Mouse (Mus musculus): Measurements from ENCODE around the gene Prdm1. TPM values are rescaled to one million over a fixed set of nuclear protein-coding genes. Genes with fewer than 3 reads are reported as not detected.

Gene Prdm1
- polyA plus RNA-seq, 1 experiment from 2014 or later = 2.0 TPM

DNA sequence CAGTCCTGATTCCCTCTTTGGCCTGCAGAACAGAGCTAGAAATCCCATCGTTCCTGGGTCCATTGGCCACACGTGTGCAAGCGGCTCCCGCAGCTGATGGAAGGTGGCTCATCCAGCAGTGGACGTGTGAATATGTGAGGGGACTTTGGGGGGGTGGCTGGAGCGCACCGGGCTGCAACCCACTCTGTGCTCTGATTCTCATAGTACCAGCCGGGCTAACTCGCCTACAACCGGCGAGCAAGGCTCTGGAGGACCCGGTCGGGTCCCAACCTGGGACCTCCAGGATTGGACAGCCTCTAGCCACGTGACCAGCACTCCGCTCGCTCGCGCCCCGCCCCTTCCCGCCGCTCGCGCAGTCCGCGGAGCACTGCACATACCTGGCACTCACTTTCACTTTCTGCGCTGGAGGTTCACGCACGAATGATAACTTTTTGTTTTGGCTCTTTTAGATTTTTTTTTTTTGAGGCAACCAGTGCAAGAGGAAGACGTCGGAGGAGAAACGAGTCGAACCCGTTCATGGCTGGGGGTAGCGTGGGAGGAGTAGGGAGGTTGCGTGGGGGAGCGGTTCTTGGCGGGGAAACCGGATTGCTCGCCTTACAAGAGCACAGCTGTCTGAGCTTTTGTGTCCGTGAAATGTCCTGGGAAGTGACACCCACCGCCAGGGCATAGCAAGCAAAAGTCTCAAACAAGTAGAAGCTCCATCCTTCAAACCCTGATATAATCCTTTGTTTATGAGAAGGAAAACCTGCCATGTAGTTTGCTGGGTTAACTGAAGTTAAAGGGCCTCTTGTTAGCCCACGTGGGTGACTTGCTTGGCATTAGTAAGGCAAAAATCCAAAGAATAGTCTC lies 1.1 kb upstream of the Prdm1 start:
- peaks cover 51% of the 10 kb centered on the region for H3K27me3 ChIP-seq (ENCODE audit: control insufficient read depth, insufficient read depth, low read length)
- H3K9me3 ChIP-seq (ENCODE audit: control insufficient read depth, low read length) = no peaks in the 10 kb centered on the region
- H3K4me3 ChIP-seq (ENCODE audit: low read length) = peak overlapping the region; percentile 60
- H3K9ac ChIP-seq (ENCODE audit: low read depth, low read length) = peak overlapping the region; percentile 55
- H3K36me3 ChIP-seq (ENCODE audit: control insufficient read depth, insufficient read depth, low read length) = no peaks in the 10 kb centered on the region
- peak overlapping the region; percentile 84 for H3K4me2 ChIP-seq (replicated peaks; ENCODE audit: low read depth, low read length)
- peaks cover 5% of the 10 kb centered on the region; the same call in 1 of the 2 replicates for H3K4me1 ChIP-seq (ENCODE audit: control insufficient read depth, insufficient read depth, low read length)
- no peak overlapping the region for H3K27ac ChIP-seq (ENCODE audit: low read depth, low read length)
- peak; percentile 98 for ATAC-seq (ENCODE audit: low FRiP score, low TSS enrichment)
- WGBS = under 1% methylated on average over 42 of the region's 42 CpGs

DNA sequence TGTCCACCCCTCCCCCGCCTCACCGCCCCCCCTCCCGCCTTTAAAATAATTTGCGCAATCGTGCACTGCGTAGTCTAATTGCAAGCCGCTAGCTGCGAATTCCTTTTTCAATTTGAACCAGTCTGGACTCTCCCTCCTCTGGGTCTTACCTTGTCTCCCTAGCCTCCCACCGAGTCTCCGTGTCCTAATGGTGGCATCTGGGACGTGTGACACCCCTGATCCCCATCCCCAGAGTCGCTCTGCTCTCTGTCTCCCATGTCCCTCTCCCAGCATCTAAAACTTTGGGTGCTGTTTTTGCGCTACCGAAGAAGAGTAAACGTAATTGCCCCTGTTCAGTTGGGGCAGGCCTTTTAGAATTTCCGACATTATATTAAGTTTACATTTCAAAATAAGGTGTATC lies 650 bp downstream of the Prdm1 start:
- H3K4me3 ChIP-seq (ENCODE audit: low read length) = peak overlapping the region; percentile 26; the same call in 1 of the 2 replicates
- H3K9me3 ChIP-seq (ENCODE audit: control insufficient read depth, low read length) = no peaks in the 10 kb centered on the region
- peaks cover 46% of the 10 kb centered on the region for H3K27me3 ChIP-seq (ENCODE audit: control insufficient read depth, insufficient read depth, low read length)
- peaks cover 5% of the 10 kb centered on the region; the same call in 1 of the 2 replicates for H3K4me1 ChIP-seq (ENCODE audit: control insufficient read depth, insufficient read depth, low read length)
- no peak overlapping the region for H3K9ac ChIP-seq (ENCODE audit: low read depth, low read length)
- H3K27ac ChIP-seq (ENCODE audit: low read depth, low read length) = no peak overlapping the region
- ATAC-seq (ENCODE audit: low FRiP score, low TSS enrichment) = no peak
- peak overlapping the region; percentile 38 for H3K4me2 ChIP-seq (replicated peaks; ENCODE audit: low read depth, low read length)
- 2% methylated on average over 16 of the region's 16 CpGs for WGBS
- no peaks in the 10 kb centered on the region for H3K36me3 ChIP-seq (ENCODE audit: control insufficient read depth, insufficient read depth, low read length)

DNA sequence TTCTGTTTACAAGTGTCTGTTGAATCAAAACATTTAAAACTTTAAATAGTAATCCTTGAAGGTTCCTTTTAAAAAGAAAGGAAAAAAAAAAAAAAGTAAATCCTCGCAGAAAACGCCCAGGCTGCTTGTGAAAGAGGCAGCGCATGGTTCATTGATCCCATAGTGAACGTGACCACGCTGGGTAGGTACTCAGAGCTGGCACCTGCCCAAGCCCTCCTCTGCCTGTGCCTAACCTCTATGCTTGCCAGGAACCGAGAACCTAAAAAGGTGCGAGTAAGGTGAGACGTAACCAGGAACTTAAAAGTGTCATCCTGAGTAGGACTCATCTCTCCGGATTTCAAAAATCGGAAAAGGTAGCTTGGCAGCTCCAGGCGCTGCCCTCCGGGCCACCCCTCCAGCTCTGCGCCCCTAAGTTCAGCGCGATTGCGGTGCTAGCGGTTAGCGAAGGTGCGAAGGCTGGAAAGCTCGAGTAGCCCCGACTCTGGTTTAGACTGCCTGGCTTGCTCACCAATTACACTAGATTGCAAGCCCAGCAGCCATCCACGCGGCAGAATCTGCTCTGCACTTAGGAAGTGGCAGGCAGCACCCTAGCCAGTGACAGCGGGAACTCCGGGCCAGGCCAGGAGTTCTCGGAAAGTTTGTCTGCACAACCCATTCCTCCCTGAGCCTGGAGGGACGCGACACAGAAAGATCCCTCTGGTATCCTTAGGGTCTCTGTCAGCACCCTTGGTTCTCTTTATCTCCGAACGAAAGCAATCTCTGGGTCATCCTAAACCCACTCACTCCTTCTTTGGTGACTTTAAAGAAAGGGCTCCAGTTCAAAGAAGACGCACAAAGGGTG lies 1.3 kb downstream of the Prdm1 start:
- Histone ChIP-seq H3K9ac (ENCODE audit: low read depth, low read length) (0 out of 2 replicates have a peak overlapping the region, but pooled peaks have one; percentile 0), H3K4me2 (replicated peaks; ENCODE audit: low read depth, low read length) (peak overlapping the region; percentile 38), H3K4me3 (ENCODE audit: low read length) (peak overlapping the region; percentile 26), H3K27me3 (ENCODE audit: control insufficient read depth, insufficient read depth, low read length) (peaks cover 41% of the 10 kb centered on the region), H3K36me3 (ENCODE audit: control insufficient read depth, insufficient read depth, low read length) (no peaks in the 10 kb centered on the region), H3K9me3 (ENCODE audit: control insufficient read depth, low read length) (no peaks in the 10 kb centered on the region), H3K4me1 (ENCODE audit: control insufficient read depth, insufficient read depth, low read length) (peaks cover 5% of the 10 kb centered on the region; the same call in 1 of the 2 replicates), H3K27ac (ENCODE audit: low read depth, low read length) (no peak overlapping the region)
- ATAC-seq (ENCODE audit: low FRiP score, low TSS enrichment) = peak; percentile 26; the same call in 1 of the 2 replicates
- WGBS = 2% methylated on average over 31 of the region's 31 CpGs

DNA sequence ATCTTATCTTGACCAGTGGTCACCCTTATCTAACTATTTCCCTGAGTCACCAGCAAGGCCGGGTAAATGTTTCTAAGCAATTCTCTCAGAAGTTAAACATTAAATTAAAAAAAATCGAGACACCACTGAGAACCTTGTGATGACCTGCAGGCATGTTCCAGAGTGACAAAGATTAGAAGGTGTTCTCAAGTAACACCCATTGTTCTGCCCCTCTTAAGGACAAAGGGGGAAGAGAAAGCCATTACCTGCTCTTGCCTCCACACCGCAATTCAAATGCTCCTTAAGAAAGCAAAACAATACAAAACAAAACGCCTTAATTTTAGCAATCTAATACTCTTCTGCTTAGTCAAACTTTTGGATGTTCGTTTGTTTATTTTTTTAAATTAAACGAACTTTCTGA lies 8.1 kb downstream of the Prdm1 start:
- H3K9ac ChIP-seq (ENCODE audit: low read depth, low read length) = no peak overlapping the region
- H3K27ac ChIP-seq (ENCODE audit: low read depth, low read length) = no peak overlapping the region
- no peak for ATAC-seq (ENCODE audit: low FRiP score, low TSS enrichment)
- peaks cover 9% of the 10 kb centered on the region; the same call in 1 of the 2 replicates for H3K27me3 ChIP-seq (ENCODE audit: control insufficient read depth, insufficient read depth, low read length)
- H3K4me2 ChIP-seq (replicated peaks; ENCODE audit: low read depth, low read length) = no peak overlapping the region
- H3K4me3 ChIP-seq (ENCODE audit: low read length) = no peak overlapping the region
- H3K9me3 ChIP-seq (ENCODE audit: control insufficient read depth, low read length) = no peaks in the 10 kb centered on the region
- H3K36me3 ChIP-seq (ENCODE audit: control insufficient read depth, insufficient read depth, low read length) = no peaks in the 10 kb centered on the region
- H3K4me1 ChIP-seq (ENCODE audit: control insufficient read depth, insufficient read depth, low read length) = no peaks in the 10 kb centered on the region
- WGBS = 47% methylated on average over 6 of the region's 6 CpGs

DNA sequence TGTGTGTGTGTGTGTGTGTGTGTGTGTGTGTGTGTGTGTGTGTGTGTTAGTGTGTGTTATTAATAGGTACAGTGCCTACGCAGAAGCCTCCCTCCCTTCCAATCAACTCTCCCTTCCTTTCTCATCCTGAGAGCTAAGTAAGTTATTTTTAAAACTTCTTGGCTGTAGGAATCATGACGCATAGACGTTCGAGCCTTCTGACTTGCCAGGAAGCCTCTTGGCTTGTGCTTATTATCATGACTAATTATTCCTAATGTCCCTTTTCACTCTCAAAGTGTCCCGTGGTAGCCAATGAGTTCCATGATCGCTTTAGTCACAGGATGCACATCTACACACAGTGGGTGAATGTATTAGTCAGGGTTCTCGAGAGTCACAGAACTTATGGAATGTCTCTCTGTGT lies 9.7 kb downstream of the Prdm1 start:
- Histone ChIP-seq H3K27ac (ENCODE audit: low read depth, low read length) (no peak overlapping the region), H3K4me1 (ENCODE audit: control insufficient read depth, insufficient read depth, low read length) (no peaks in the 10 kb centered on the region), H3K4me3 (ENCODE audit: low read length) (no peak overlapping the region), H3K9me3 (ENCODE audit: control insufficient read depth, low read length) (no peaks in the 10 kb centered on the region), H3K27me3 (ENCODE audit: control insufficient read depth, insufficient read depth, low read length) (peaks cover 3% of the 10 kb centered on the region; the same call in 1 of the 2 replicates), H3K9ac (ENCODE audit: low read depth, low read length) (no peak overlapping the region), H3K4me2 (replicated peaks; ENCODE audit: low read depth, low read length) (no peak overlapping the region), H3K36me3 (ENCODE audit: control insufficient read depth, insufficient read depth, low read length) (no peaks in the 10 kb centered on the region)
- 79% methylated on average over 7 of the region's 7 CpGs for WGBS
- no peak for ATAC-seq (ENCODE audit: low FRiP score, low TSS enrichment)

DNA sequence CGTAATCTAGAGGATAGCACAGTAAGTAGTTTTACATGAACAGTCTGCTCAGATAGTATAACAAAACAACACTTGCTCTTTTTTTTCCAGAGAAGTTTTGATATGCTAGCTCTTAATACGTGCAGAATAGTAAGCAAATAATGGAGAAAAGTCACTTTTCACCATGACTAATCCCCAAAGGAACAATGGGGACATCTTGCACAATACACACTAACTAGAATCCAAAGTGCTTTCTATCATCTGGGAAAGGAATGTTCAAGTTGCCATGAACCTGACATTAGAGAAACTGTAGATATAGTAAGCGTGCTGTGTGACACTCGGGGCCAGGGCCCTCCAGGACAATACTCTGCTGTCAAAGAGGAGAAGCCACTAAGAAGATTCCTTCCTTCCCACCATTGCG lies 15.2 kb downstream of the Prdm1 start:
- Histone ChIP-seq H3K4me3 (ENCODE audit: low read length) (no peak overlapping the region), H3K4me1 (ENCODE audit: control insufficient read depth, insufficient read depth, low read length) (no peaks in the 10 kb centered on the region), H3K27ac (ENCODE audit: low read depth, low read length) (no peak overlapping the region), H3K27me3 (ENCODE audit: control insufficient read depth, insufficient read depth, low read length) (no peaks in the 10 kb centered on the region), H3K36me3 (ENCODE audit: control insufficient read depth, insufficient read depth, low read length) (no peaks in the 10 kb centered on the region), H3K4me2 (replicated peaks; ENCODE audit: low read depth, low read length) (no peak overlapping the region), H3K9me3 (ENCODE audit: control insufficient read depth, low read length) (no peaks in the 10 kb centered on the region), H3K9ac (ENCODE audit: low read depth, low read length) (no peak overlapping the region)
- ATAC-seq (ENCODE audit: low FRiP score, low TSS enrichment) = no peak
- 88% methylated on average over 5 of the region's 5 CpGs for WGBS

DNA sequence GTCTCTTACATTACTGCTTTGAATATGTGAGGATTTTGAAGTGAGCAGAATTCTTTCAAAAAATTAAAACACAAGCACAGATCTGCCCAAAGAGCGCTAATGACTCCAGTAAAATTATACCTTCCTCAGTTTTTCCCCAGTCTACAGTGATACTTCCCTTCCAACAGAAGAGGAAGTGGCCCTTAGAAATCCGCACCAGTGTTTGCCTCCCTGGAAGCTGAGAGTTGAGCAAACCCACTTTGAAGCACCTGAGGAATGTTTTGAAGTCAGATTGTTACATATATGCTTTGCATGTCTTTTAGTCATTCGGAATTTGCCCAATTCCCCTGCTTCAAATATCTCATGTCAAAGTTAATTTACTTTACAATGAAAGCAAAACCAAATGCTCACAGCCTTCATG lies 17.3 kb downstream of the Prdm1 start:
- Histone ChIP-seq H3K9ac (ENCODE audit: low read depth, low read length) (no peak overlapping the region), H3K9me3 (ENCODE audit: control insufficient read depth, low read length) (no peaks in the 10 kb centered on the region), H3K4me1 (ENCODE audit: control insufficient read depth, insufficient read depth, low read length) (no peaks in the 10 kb centered on the region), H3K4me3 (ENCODE audit: low read length) (no peak overlapping the region), H3K4me2 (replicated peaks; ENCODE audit: low read depth, low read length) (no peak overlapping the region), H3K36me3 (ENCODE audit: control insufficient read depth, insufficient read depth, low read length) (no peaks in the 10 kb centered on the region), H3K27me3 (ENCODE audit: control insufficient read depth, insufficient read depth, low read length) (no peaks in the 10 kb centered on the region), H3K27ac (ENCODE audit: low read depth, low read length) (no peak overlapping the region)
- no peak for ATAC-seq (ENCODE audit: low FRiP score, low TSS enrichment)
- 85% methylated on average over 3 of the region's 3 CpGs for WGBS

DNA sequence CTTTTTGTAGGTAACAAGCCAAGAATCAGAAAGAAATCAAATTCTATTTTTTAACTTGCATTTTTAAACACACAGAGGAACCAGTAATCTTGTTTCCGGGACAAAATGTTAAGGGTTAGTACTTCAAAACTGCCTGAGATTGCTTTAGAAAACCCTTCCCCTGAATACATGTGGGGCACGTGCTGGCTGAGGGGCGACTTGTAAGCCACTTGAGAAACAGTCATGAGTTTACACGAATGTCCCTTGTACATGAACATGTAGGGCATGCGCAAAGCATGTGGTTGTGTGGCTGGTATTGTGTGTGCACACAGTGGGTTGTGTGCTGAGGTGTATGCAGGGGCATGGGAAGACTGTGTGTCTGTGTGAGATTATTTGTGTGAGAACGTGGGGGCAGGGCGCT lies 19.7 kb downstream of the Prdm1 start:
- H3K9me3 ChIP-seq (ENCODE audit: control insufficient read depth, low read length) = no peaks in the 10 kb centered on the region
- no peak for ATAC-seq (ENCODE audit: low FRiP score, low TSS enrichment)
- WGBS = 88% methylated on average over 7 of the region's 7 CpGs

DNA sequence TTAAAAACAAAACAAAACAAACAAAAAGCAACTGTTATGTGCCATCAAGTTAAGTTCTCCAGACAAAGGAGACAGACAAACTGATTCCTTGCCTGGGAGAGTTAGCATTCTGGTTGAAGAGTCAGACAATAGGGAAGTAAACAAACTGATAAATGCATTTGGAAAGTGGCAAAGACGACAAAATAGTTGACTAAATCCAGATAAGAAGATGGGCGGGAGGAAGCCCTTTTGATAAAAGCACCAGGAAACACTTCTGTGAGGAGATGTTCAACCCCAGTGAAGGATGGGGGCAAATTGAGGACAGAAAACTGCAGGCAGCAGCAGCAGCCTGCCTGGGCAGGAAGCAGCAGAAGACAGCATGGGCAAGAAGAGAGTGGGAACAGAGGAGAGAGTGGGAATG lies 20.3 kb downstream of the Prdm1 start:
- no peaks in the 10 kb centered on the region for H3K36me3 ChIP-seq (ENCODE audit: control insufficient read depth, insufficient read depth, low read length)
- H3K4me2 ChIP-seq (replicated peaks; ENCODE audit: low read depth, low read length) = no peak overlapping the region
- H3K9me3 ChIP-seq (ENCODE audit: control insufficient read depth, low read length) = no peaks in the 10 kb centered on the region
- WGBS = 60% methylated on average over 2 of the region's 2 CpGs
- no peak overlapping the region for H3K4me3 ChIP-seq (ENCODE audit: low read length)
- no peak overlapping the region for H3K27ac ChIP-seq (ENCODE audit: low read depth, low read length)
- no peak for ATAC-seq (ENCODE audit: low FRiP score, low TSS enrichment)
- no peaks in the 10 kb centered on the region for H3K4me1 ChIP-seq (ENCODE audit: control insufficient read depth, insufficient read depth, low read length)
- no peak overlapping the region for H3K9ac ChIP-seq (ENCODE audit: low read depth, low read length)
- no peaks in the 10 kb centered on the region for H3K27me3 ChIP-seq (ENCODE audit: control insufficient read depth, insufficient read depth, low read length)

More for the DNA sequence above, 19.7 kb downstream of the Prdm1 start:
- Histone ChIP-seq H3K9ac (ENCODE audit: low read depth, low read length) (no peak overlapping the region), H3K4me1 (ENCODE audit: control insufficient read depth, insufficient read depth, low read length) (no peaks in the 10 kb centered on the region), H3K4me2 (replicated peaks; ENCODE audit: low read depth, low read length) (no peak overlapping the region), H3K36me3 (ENCODE audit: control insufficient read depth, insufficient read depth, low read length) (no peaks in the 10 kb centered on the region), H3K27me3 (ENCODE audit: control insufficient read depth, insufficient read depth, low read length) (no peaks in the 10 kb centered on the region), H3K4me3 (ENCODE audit: low read length) (no peak overlapping the region), H3K27ac (ENCODE audit: low read depth, low read length) (no peak overlapping the region)

Measured in kidney, embryonic 14.5 days (tissue).